Mouse (Mus musculus): ENCODE data around the gene Prkrip1. TPM values are rescaled to one million over a fixed set of nuclear protein-coding genes. Genes with fewer than 3 reads are reported as not detected.

Prkrip1 gene
- polyA plus RNA-seq, 2 experiments = 16.0 to 25.0 TPM

GRCm38 (mm10) chr5:136237607-136238006 is 38.8 kb upstream of the Prkrip1 start:
- H3K9ac ChIP-seq (replicated peaks) = no peak overlapping the region
- H3K27ac ChIP-seq = no peak overlapping the region
- peak overlapping the region; percentile 44 for H3K4me2 ChIP-seq (ENCODE audit: low read depth)
- H3K9me3 ChIP-seq (ENCODE audit: control insufficient read depth, low read length) = no peaks in the 10 kb centered on the region
- TF ChIP-seq CTCF (IDR thresholded peaks at IDR 0.05; ENCODE audit: low read depth) = no peak
- TF ChIP-seq EP300 (IDR thresholded peaks at IDR 0.05; ENCODE audit: low read depth) = no peak
- no peaks in the 10 kb centered on the region; the same call in 1 of the 2 replicates for H3K27me3 ChIP-seq (ENCODE audit: control insufficient read depth, insufficient read depth, low read length)
- no peaks in the 10 kb centered on the region for H3K4me1 ChIP-seq (replicated peaks; ENCODE audit: control insufficient read depth in 2 of 2, insufficient read depth in 2 of 2, low read length in 1 of 2)
- peak overlapping the region in 1 of 2 experiments; percentile 10; a peak in 1 of 4 replicates for H3K4me3 ChIP-seq (ENCODE audit: insufficient read depth in 1 of 2, low read depth in 2 of 2, low read length in 2 of 2)
- ATAC-seq (ENCODE audit: insufficient read depth) (no peak), DNase-seq (ENCODE audit: low read depth in 3 of 3, low spot score in 3 of 3) (no peak)
- WGBS (ENCODE audit: insufficient replicate concordance) = 2% methylated on average over 19 of the region's 19 CpGs
- H3K36me3 ChIP-seq (replicated peaks; ENCODE audit: control insufficient read depth, insufficient read depth, low read depth) = no peaks in the 10 kb centered on the region

GRCm38 (mm10) chr5:136236611-136237010 is 37.8 kb upstream of the Prkrip1 start:
- no peak overlapping the region for H3K4me3 ChIP-seq (ENCODE audit: insufficient read depth in 1 of 2, low read depth in 2 of 2, low read length in 2 of 2)
- H3K27me3 ChIP-seq (ENCODE audit: control insufficient read depth, insufficient read depth, low read length) = no peaks in the 10 kb centered on the region; the same call in 1 of the 2 replicates
- no peak overlapping the region for H3K9ac ChIP-seq (replicated peaks)
- no peaks in the 10 kb centered on the region for H3K36me3 ChIP-seq (replicated peaks; ENCODE audit: control insufficient read depth, insufficient read depth, low read depth)
- no peak for DNase-seq (ENCODE audit: low read depth in 3 of 3, low spot score in 3 of 3)
- ATAC-seq (ENCODE audit: insufficient read depth) = no peak
- whole genome bisulfite sequencing (ENCODE audit: insufficient replicate concordance) = 63% methylated on average over 5 of the region's 5 CpGs
- H3K9me3 ChIP-seq (ENCODE audit: control insufficient read depth, low read length) = no peaks in the 10 kb centered on the region
- H3K4me2 ChIP-seq (ENCODE audit: low read depth) = no peak overlapping the region
- TF ChIP-seq CTCF (IDR thresholded peaks at IDR 0.05; ENCODE audit: low read depth) (no peak), EP300 (IDR thresholded peaks at IDR 0.05; ENCODE audit: low read depth) (no peak)
- no peaks in the 10 kb centered on the region for H3K4me1 ChIP-seq (replicated peaks; ENCODE audit: control insufficient read depth in 2 of 2, insufficient read depth in 2 of 2, low read length in 1 of 2)
- no peak overlapping the region for H3K27ac ChIP-seq

GRCm38 (mm10) chr5:136230348-136231035 is 31.7 kb upstream of the Prkrip1 start:
- Histone ChIP-seq H3K9ac (replicated peaks) (no peak overlapping the region), H3K9me3 (ENCODE audit: control insufficient read depth, low read length) (no peaks in the 10 kb centered on the region), H3K27ac (no peak overlapping the region), H3K4me2 (ENCODE audit: low read depth) (no peak overlapping the region), H3K4me1 (replicated peaks; ENCODE audit: control insufficient read depth in 2 of 2, insufficient read depth in 2 of 2, low read length in 1 of 2) (no peaks in the 10 kb centered on the region), H3K27me3 (ENCODE audit: control insufficient read depth, insufficient read depth, low read length) (no peaks in the 10 kb centered on the region), H3K36me3 (replicated peaks; ENCODE audit: control insufficient read depth, insufficient read depth, low read depth) (no peaks in the 10 kb centered on the region), H3K4me3 (ENCODE audit: insufficient read depth in 1 of 2, low read depth in 2 of 2, low read length in 2 of 2) (no peak overlapping the region)
- no peak for ATAC-seq (ENCODE audit: insufficient read depth)
- no peak for DNase-seq (ENCODE audit: low read depth in 3 of 3, low spot score in 3 of 3)
- 53% methylated on average over 4 of the region's 4 CpGs for WGBS (ENCODE audit: insufficient replicate concordance)
- TF ChIP-seq EP300 (IDR thresholded peaks at IDR 0.05; ENCODE audit: low read depth) (no peak), CTCF (IDR thresholded peaks at IDR 0.05; ENCODE audit: low read depth) (no peak)

- Histone ChIP-seq H3K4me1 (replicated peaks; ENCODE audit: control insufficient read depth in 2 of 2, insufficient read depth in 2 of 2, low read length in 1 of 2) (no peaks in the 10 kb centered on the region), H3K4me2 (ENCODE audit: low read depth) (no peak overlapping the region), H3K9me3 (ENCODE audit: control insufficient read depth, low read length) (no peaks in the 10 kb centered on the region), H3K27me3 (ENCODE audit: control insufficient read depth, insufficient read depth, low read length) (no peaks in the 10 kb centered on the region), H3K27ac (no peak overlapping the region), H3K9ac (replicated peaks) (no peak overlapping the region), H3K36me3 (replicated peaks; ENCODE audit: control insufficient read depth, insufficient read depth, low read depth) (no peaks in the 10 kb centered on the region), H3K4me3 (ENCODE audit: insufficient read depth in 1 of 2, low read depth in 2 of 2, low read length in 2 of 2) (no peak overlapping the region)
- 23% methylated on average over 7 of the region's 7 CpGs for WGBS (ENCODE audit: insufficient replicate concordance)
- DNase-seq (ENCODE audit: low read depth in 3 of 3, low spot score in 3 of 3) (no peak), ATAC-seq (ENCODE audit: insufficient read depth) (no peak)
- no peak for TF ChIP-seq CTCF (IDR thresholded peaks at IDR 0.05; ENCODE audit: low read depth)
- TF ChIP-seq EP300 (IDR thresholded peaks at IDR 0.05; ENCODE audit: low read depth) = no peak
These were observed 27.6 kb upstream of the Prkrip1 start for GRCm38 (mm10) chr5:136226246-136226876.

GRCm38 (mm10) chr5:136218585-136218984 is 19.8 kb upstream of the Prkrip1 start:
- TF ChIP-seq CTCF (IDR thresholded peaks at IDR 0.05; ENCODE audit: low read depth) (no peak), EP300 (IDR thresholded peaks at IDR 0.05; ENCODE audit: low read depth) (no peak)
- no peak for ATAC-seq (ENCODE audit: insufficient read depth)
- 75% methylated on average over 12 of the region's 12 CpGs for WGBS (ENCODE audit: insufficient replicate concordance)
- Histone ChIP-seq H3K4me2 (ENCODE audit: low read depth) (no peak overlapping the region), H3K9me3 (ENCODE audit: control insufficient read depth, low read length) (no peaks in the 10 kb centered on the region), H3K27me3 (ENCODE audit: control insufficient read depth, insufficient read depth, low read length) (no peaks in the 10 kb centered on the region), H3K27ac (no peak overlapping the region), H3K9ac (replicated peaks) (no peak overlapping the region), H3K36me3 (replicated peaks; ENCODE audit: control insufficient read depth, insufficient read depth, low read depth) (no peaks in the 10 kb centered on the region), H3K4me3 (ENCODE audit: insufficient read depth in 1 of 2, low read depth in 2 of 2, low read length in 2 of 2) (no peak overlapping the region), H3K4me1 (replicated peaks; ENCODE audit: control insufficient read depth in 2 of 2, insufficient read depth in 2 of 2, low read length in 1 of 2) (no peaks in the 10 kb centered on the region)
- no peak for DNase-seq (ENCODE audit: low read depth in 3 of 3, low spot score in 3 of 3)
